Comparison of ENCODE assay signal across 25 mouse cellular contexts in the genomic region with DNA sequence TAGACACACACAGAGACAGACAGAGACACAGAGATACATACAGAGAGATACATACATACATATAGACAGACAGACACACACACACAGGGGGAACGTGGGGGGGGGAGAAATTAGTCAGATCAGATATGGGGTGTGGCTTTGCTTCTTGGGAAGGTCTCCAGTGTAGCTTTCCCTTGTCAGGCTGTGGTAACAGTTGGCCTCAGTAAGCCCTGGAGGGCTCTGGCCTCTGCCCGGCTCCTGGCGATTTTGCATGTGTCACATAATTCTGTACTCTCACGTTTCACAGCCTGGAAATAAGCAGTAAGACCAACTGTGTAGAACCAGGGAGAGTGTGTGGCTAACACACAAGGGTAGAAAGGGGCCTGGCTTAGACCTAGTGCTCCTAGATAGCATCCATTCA. TPM values are rescaled to one million over a fixed set of nuclear protein-coding genes. Genes with fewer than 3 reads are reported as not detected.
DNase-seq lines count a peak whose midpoint lies in the region; ATAC-seq and TF ChIP-seq lines count a peak whose summit lies in the region.
"Had no signal": no experiment of that assay in that cellular context is flagged by ENCODE, and none has a peak within 500 bp of the region (broad histone marks: within the 10 kb centered on the region; RNA-seq: fewer than 3 reads in every experiment).

No protein-coding gene starts in this region.

- H3K27me3 ChIP-seq in embryonic facial prominence, embryonic 12.5 days, result no peaks in the 10 kb centered on the region
- no peaks in the 10 kb centered on the region for H3K27me3 ChIP-seq in embryonic facial prominence, embryonic 10.5 days (replicated peaks; ENCODE audit: low read depth, poor library complexity, severe bottlenecking)
- no peaks in the 10 kb centered on the region for H3K27me3 ChIP-seq in MEL (ENCODE audit: control insufficient read depth in 1 of 2, insufficient read depth in 2 of 2, low read length in 2 of 2)
- no peaks in the 10 kb centered on the region for H3K27me3 ChIP-seq in liver, embryonic 16.5 days (ENCODE audit: control insufficient read depth, insufficient read depth, low read depth, low read length)
- H3K27me3 ChIP-seq: embryonic facial prominence, embryonic 15.5 days; hindbrain, embryonic 12.5 days; limb, embryonic 13.5 days; lung, embryonic 15.5 days; midbrain, embryonic 12.5 days; neural tube, embryonic 13.5 days had no signal

- WGBS in embryonic facial prominence, embryonic 12.5 days, result 39% methylated on average over 4 of the region's 4 CpGs
- 59% methylated on average over 4 of the region's 4 CpGs for WGBS in embryonic facial prominence, embryonic 10.5 days
- 39% methylated on average over 4 of the region's 4 CpGs for WGBS in liver, embryonic 16.5 days (ENCODE audit: insufficient replicate concordance)

- no peak for TF ChIP-seq CTCF in MEL (IDR thresholded peaks at IDR 0.05 in 2 of 3, conservative IDR thresholded peaks at IDR 0.05 in 1 of 3; ENCODE audit: control insufficient read depth in 1 of 3, insufficient read depth in 1 of 3, low read depth in 2 of 3, low read length in 3 of 3, poor library complexity in 1 of 3, severe bottlenecking in 1 of 3)

- ATAC-seq in embryonic facial prominence, embryonic 12.5 days (ENCODE audit: insufficient number of reproducible peaks, insufficient read depth, low FRiP score, low TSS enrichment), result no peak
- no peak for ATAC-seq in liver, embryonic 16.5 days (ENCODE audit: low read depth)
- no peak for ATAC-seq in CD4-positive, CD25-positive, alpha-beta regulatory T cell, adult 4 months

- 0 out of 2 replicates have a peak, but pooled peaks cover 5% of the 10 kb centered on the region for H3K4me1 ChIP-seq in embryonic facial prominence, embryonic 12.5 days
- peaks cover 6% of the 10 kb centered on the region for H3K4me1 ChIP-seq in embryonic facial prominence, embryonic 10.5 days
- H3K4me1 ChIP-seq in MEL (ENCODE audit: control insufficient read depth in 1 of 2, insufficient read depth in 2 of 2, low read length in 2 of 2), result peaks cover 22 to 51% of the 10 kb centered on the region in 2 experiments
- peaks cover 67% of the 10 kb centered on the region for H3K4me1 ChIP-seq in liver, embryonic 16.5 days (ENCODE audit: control insufficient read depth, low read depth, low read length)
- H3K4me1 ChIP-seq: limb, embryonic 13.5 days; neural tube, embryonic 13.5 days had no signal

- H3K4me3 ChIP-seq in embryonic facial prominence, embryonic 12.5 days, result no peak overlapping the region
- no peak overlapping the region for H3K4me3 ChIP-seq in embryonic facial prominence, embryonic 10.5 days
- no peak overlapping the region for H3K4me3 ChIP-seq in MEL (ENCODE audit: control insufficient read depth in 1 of 2, insufficient read depth in 1 of 2, low read depth in 2 of 2, low read length in 2 of 2)
- H3K4me3 ChIP-seq in liver, embryonic 16.5 days (ENCODE audit: low read depth, low read length), result no peak overlapping the region
- H3K4me3 ChIP-seq: embryonic facial prominence, embryonic 15.5 days; heart, embryonic 10.5 days; hindbrain, embryonic 12.5 days; limb, embryonic 13.5 days; lung, embryonic 15.5 days; midbrain, embryonic 12.5 days; neural tube, embryonic 13.5 days had no signal

- no peaks in the 10 kb centered on the region for H3K36me3 ChIP-seq in embryonic facial prominence, embryonic 12.5 days
- no peaks in the 10 kb centered on the region for H3K36me3 ChIP-seq in embryonic facial prominence, embryonic 10.5 days (replicated peaks)
- H3K36me3 ChIP-seq in MEL (ENCODE audit: control insufficient read depth in 1 of 2, insufficient read depth in 2 of 2, low read length in 2 of 2), result peaks cover 0 to 36% of the 10 kb centered on the region in 2 experiments; a peak in 2 of 4 replicates
- H3K36me3 ChIP-seq in liver, embryonic 16.5 days (ENCODE audit: control insufficient read depth, insufficient read depth), result peaks cover 2% of the 10 kb centered on the region; the same call in 1 of the 2 replicates
- H3K36me3 ChIP-seq: embryonic facial prominence, embryonic 15.5 days; heart, embryonic 10.5 days; hindbrain, embryonic 12.5 days; limb, embryonic 13.5 days; lung, embryonic 15.5 days; midbrain, embryonic 12.5 days; neural tube, embryonic 13.5 days had no signal

- H3K27ac ChIP-seq in embryonic facial prominence, embryonic 12.5 days, result no peak overlapping the region
- no peak overlapping the region for H3K27ac ChIP-seq in embryonic facial prominence, embryonic 10.5 days (replicated peaks)
- H3K27ac ChIP-seq in MEL (ENCODE audit: control insufficient read depth, low read depth, low read length), result peak overlapping the region; percentile 66
- H3K27ac ChIP-seq in liver, embryonic 16.5 days (ENCODE audit: low read length), result peak overlapping the region; percentile 60
- H3K27ac ChIP-seq: embryonic facial prominence, embryonic 15.5 days; heart, embryonic 10.5 days; hindbrain, embryonic 12.5 days; limb, embryonic 13.5 days; lung, embryonic 15.5 days; midbrain, embryonic 12.5 days; neural tube, embryonic 13.5 days had no signal

- H3K9me3 ChIP-seq in embryonic facial prominence, embryonic 12.5 days, result no peaks in the 10 kb centered on the region
- H3K9me3 ChIP-seq in embryonic facial prominence, embryonic 10.5 days, result no peaks in the 10 kb centered on the region
- no peaks in the 10 kb centered on the region for H3K9me3 ChIP-seq in MEL (replicated peaks; ENCODE audit: insufficient read depth, low read length)
- H3K9me3 ChIP-seq in liver, embryonic 16.5 days (replicated peaks; ENCODE audit: control insufficient read depth, low read length), result no peaks in the 10 kb centered on the region
- H3K9me3 ChIP-seq: embryonic facial prominence, embryonic 15.5 days; heart, embryonic 10.5 days; hindbrain, embryonic 12.5 days; limb, embryonic 13.5 days; lung, embryonic 15.5 days; midbrain, embryonic 12.5 days; neural tube, embryonic 13.5 days had no signal

- TF ChIP-seq RAD21 in MEL (IDR thresholded peaks at IDR 0.05; ENCODE audit: low read depth, low read length), result no peak

- peak in 1 of 2 experiments; percentile 41; a peak in 1 of 4 replicates for TF ChIP-seq POLR2A in MEL (IDR thresholded peaks at IDR 0.05; ENCODE audit: control insufficient read depth in 1 of 2, insufficient read depth in 1 of 2, low read depth in 1 of 2, low read length in 2 of 2, poor library complexity in 1 of 2)

- peaks cover 11% of the 10 kb centered on the region for H3K79me2 ChIP-seq in MEL (ENCODE audit: control insufficient read depth, insufficient read depth, low read length, poor library complexity)

- no peak for DNase-seq in embryonic facial prominence, embryonic 10.5 days (ENCODE audit: low spot score)
- DNase-seq in MEL (ENCODE audit: low read depth, low spot score), result peak; percentile 59
- peak; percentile 46 to 53 for DNase-seq in cerebellum, postnatal 36 days
- no peak for DNase-seq in retina, embryonic 14.5 days (ENCODE audit: low spot score)
- DNase-seq: adrenal gland, postnatal 25 days; heart, postnatal 10 days; kidney, adult 9 months; kidney, postnatal 36 days; right cerebral cortex, postnatal 14 days; spleen, adult 18-20 months; thymus, postnatal 25 days had no signal

- peak in 1 of 2 experiments; percentile 45; a peak in 1 of 4 replicates for TF ChIP-seq EP300 in MEL (IDR thresholded peaks at IDR 0.05; ENCODE audit: low read depth in 1 of 2, low read length in 2 of 2)

- no peak overlapping the region for H3K4me2 ChIP-seq in embryonic facial prominence, embryonic 12.5 days (replicated peaks)
- no peak overlapping the region for H3K4me2 ChIP-seq in liver, embryonic 16.5 days (ENCODE audit: low read depth, low read length)
- H3K4me2 ChIP-seq: embryonic facial prominence, embryonic 15.5 days; hindbrain, embryonic 12.5 days; limb, embryonic 13.5 days; lung, embryonic 15.5 days; midbrain, embryonic 12.5 days; neural tube, embryonic 13.5 days had no signal

- H3K9ac ChIP-seq in embryonic facial prominence, embryonic 12.5 days, result peak overlapping the region; percentile 19; the same call in 1 of the 2 replicates
- H3K9ac ChIP-seq in MEL (ENCODE audit: control insufficient read depth, low read depth, low read length, poor library complexity, severe bottlenecking), result peak overlapping the region; percentile 19; the same call in 1 of the 2 replicates
- H3K9ac ChIP-seq in liver, embryonic 16.5 days (ENCODE audit: low read depth, low read length), result peak overlapping the region; percentile 14; the same call in 1 of the 2 replicates
- H3K9ac ChIP-seq: embryonic facial prominence, embryonic 15.5 days; hindbrain, embryonic 12.5 days; limb, embryonic 13.5 days; lung, embryonic 15.5 days; midbrain, embryonic 12.5 days; neural tube, embryonic 13.5 days had no signal

RNA-seq across cellular contexts. Expression of a gene that starts 15.3 kb away (rescaled TPM):
- 6.6 and 6.8 TPM in 2 replicates for polyA plus RNA-seq in embryonic facial prominence, embryonic 12.5 days (2016; fragmentation: Nextera tagmentation; extraction: Ambion mirVana)
- 3.7 and 3.8 TPM in 2 replicates for polyA plus RNA-seq in embryonic facial prominence, embryonic 10.5 days (2016; fragmentation: Nextera tagmentation; extraction: Ambion mirVana)
- 19.7 and 21.8 TPM in 2 replicates for total RNA-seq in MEL (2012; rRNA removed)
- 10 to 100 TPM; 22.8 to 75.8 TPM for polyA plus RNA-seq in MEL (2012; ENCODE audit: insufficient read depth in 1 of 2, insufficient read length in 2 of 2, low read depth in 1 of 2, low replicate concordance in 2 of 2, missing spikeins in 1 of 2)
- polyA plus RNA-seq in liver, embryonic 16.5 days (2015; fragmentation: Nextera tagmentation; extraction: Ambion mirVana), result 13.7 and 13.8 TPM in 2 replicates
- 10 to 100 TPM; 15.1 to 18.5 TPM for polyA plus RNA-seq in CD4-positive, CD25-positive, alpha-beta regulatory T cell, adult 4 months (2017; shearing (Covaris generic))

RNA-seq across cellular contexts. Expression of a gene that starts 28.6 kb away (rescaled TPM):
- polyA plus RNA-seq in embryonic facial prominence, embryonic 12.5 days (2016; fragmentation: Nextera tagmentation; extraction: Ambion mirVana), result 0.25 and 0.36 TPM in 2 replicates
- 0.12 TPM in 1 of 2 replicates, not detected in the other for polyA plus RNA-seq in embryonic facial prominence, embryonic 10.5 days (2016; fragmentation: Nextera tagmentation; extraction: Ambion mirVana)
- total RNA-seq in MEL (2012; rRNA removed), result 0.04 and 0.13 TPM in 2 replicates
- polyA plus RNA-seq in MEL (2012; ENCODE audit: insufficient read depth in 1 of 2, insufficient read length in 2 of 2, low read depth in 1 of 2, low replicate concordance in 2 of 2, missing spikeins in 1 of 2), result under 1 TPM in 1 of 2 experiments, not detected in 1; 0.11 TPM
- polyA plus RNA-seq in liver, embryonic 16.5 days (2015; fragmentation: Nextera tagmentation; extraction: Ambion mirVana), result 0.30 and 0.34 TPM in 2 replicates
- under 1 TPM in 1 of 2 experiments, not detected in 1; 0.20 TPM for polyA plus RNA-seq in CD4-positive, CD25-positive, alpha-beta regulatory T cell, adult 4 months (2017; shearing (Covaris generic))
- polyA plus RNA-seq: forebrain, embryonic 11.5 days had no signal

RNA-seq across cellular contexts. Expression of a gene that starts 48.5 kb away (rescaled TPM):
- not detected in 2 replicates for polyA plus RNA-seq in embryonic facial prominence, embryonic 12.5 days (2016; fragmentation: Nextera tagmentation; extraction: Ambion mirVana)
- not detected in 2 replicates for polyA plus RNA-seq in embryonic facial prominence, embryonic 10.5 days (2016; fragmentation: Nextera tagmentation; extraction: Ambion mirVana)
- not detected in 2 replicates for total RNA-seq in MEL (2012; rRNA removed)
- polyA plus RNA-seq in MEL (2012; ENCODE audit: insufficient read depth in 1 of 2, insufficient read length in 2 of 2, low read depth in 1 of 2, low replicate concordance in 2 of 2, missing spikeins in 1 of 2), result not detected
- not detected in 2 replicates for polyA plus RNA-seq in liver, embryonic 16.5 days (2015; fragmentation: Nextera tagmentation; extraction: Ambion mirVana)
- polyA plus RNA-seq in CD4-positive, CD25-positive, alpha-beta regulatory T cell, adult 4 months (2017; shearing (Covaris generic)), result not detected
- total RNA-seq: adrenal gland, postnatal 25 days; G1E; gastrocnemius, adult 18-20 months; heart, postnatal 10 days; layer of hippocampus, postnatal 10 days had no signal
- polyA plus RNA-seq: embryonic facial prominence, embryonic 15.5 days; forebrain, embryonic 11.5 days; G1E; heart, embryonic 10.5 days; hindbrain, embryonic 12.5 days; limb, embryonic 13.5 days; lung, embryonic 15.5 days; midbrain, embryonic 12.5 days; neural tube, embryonic 13.5 days had no signal

RNA-seq across cellular contexts. Expression of a gene that starts 54.7 kb away (rescaled TPM):
- 173 and 175 TPM in 2 replicates for polyA plus RNA-seq in embryonic facial prominence, embryonic 12.5 days (2016; fragmentation: Nextera tagmentation; extraction: Ambion mirVana)
- polyA plus RNA-seq in embryonic facial prominence, embryonic 10.5 days (2016; fragmentation: Nextera tagmentation; extraction: Ambion mirVana), result 177 and 178 TPM in 2 replicates
- total RNA-seq in MEL (2012; rRNA removed), result 137 and 154 TPM in 2 replicates
- polyA plus RNA-seq in MEL (2012; ENCODE audit: insufficient read depth in 1 of 2, insufficient read length in 2 of 2, low read depth in 1 of 2, low replicate concordance in 2 of 2, missing spikeins in 1 of 2), result 100 to 1,000 TPM; 211 to 218 TPM
- polyA plus RNA-seq in liver, embryonic 16.5 days (2015; fragmentation: Nextera tagmentation; extraction: Ambion mirVana), result 68.6 and 73.3 TPM in 2 replicates
- 10 to 100 TPM; 62.2 to 84.9 TPM for polyA plus RNA-seq in CD4-positive, CD25-positive, alpha-beta regulatory T cell, adult 4 months (2017; shearing (Covaris generic))

Comparison
In these comparisons a context has a peak if more than half of its experiments do, and no peak if none do; other contexts are left out.
1. H3K27ac ChIP-seq: peak in MEL (single experiment) and liver, embryonic 16.5 days (single experiment); none in embryonic facial prominence, embryonic 12.5 days (single experiment) and embryonic facial prominence, embryonic 10.5 days (single experiment).
2. DNase-seq: peak in MEL (single experiment) and cerebellum, postnatal 36 days (2 of 2); none in embryonic facial prominence, embryonic 10.5 days (single experiment) and retina, embryonic 14.5 days (single experiment).
3. Peak in every context shown above with its lines, with median percentiles within 50 percentile points of each other: H3K9ac ChIP-seq.